Mouse (Mus musculus) midbrain, embryonic 10.5 days (tissue): ENCODE measurements around the gene Zzz3. TPM values are rescaled to one million over a fixed set of nuclear protein-coding genes. Genes with fewer than 3 reads are reported as not detected.

Experiments
- DNase-seq: peaks from one replicate; pipeline ENCODE4 v3.0.0-alpha.2; 2017; ENCODE audit warnings: low spot score
- H3K27ac ChIP-seq: fragments of 300-500 bp; sonication (generic); replicated peaks from 2 replicates; pipeline ENCODE4 v1.5.1; 2016; ENCODE audit warnings: mild to moderate bottlenecking
- H3K27me3 ChIP-seq: fragments of 300-500 bp; sonication (generic); 2 replicates; pipeline ENCODE4 v1.6.1; 2016; ENCODE audit warnings: low read depth, mild to moderate bottlenecking; ENCODE audit not compliant: poor library complexity, severe bottlenecking
- H3K36me3 ChIP-seq: fragments of 300-500 bp; sonication (generic); 2 replicates; pipeline ENCODE4 v1.6.1; 2016; ENCODE audit warnings: mild to moderate bottlenecking, moderate library complexity
- H3K4me1 ChIP-seq: fragments of 300-500 bp; sonication (generic); 2 replicates; pipeline ENCODE4 v1.6.1; 2016
- H3K4me3 ChIP-seq: fragments of 300-500 bp; sonication (generic); 2 replicates; pipeline ENCODE4 v1.5.1; 2016; ENCODE audit warnings: mild to moderate bottlenecking, moderate library complexity
- H3K9me3 ChIP-seq: fragments of 300-500 bp; sonication (generic); replicated peaks from 2 replicates; pipeline ENCODE4 v1.6.1; 2016; ENCODE audit warnings: mild to moderate bottlenecking
- WGBS: fragments of 180-500 bp; shearing (Covaris S2); methylation state at CpG from one replicate; pipeline ENCODE4 v1.1.7; 2016; 5-methylcytosine and 5-hydroxymethylcytosine counted together
- polyA plus RNA-seq: library from polyadenylated mRNA; unstranded; fragments of >200 nt; fragmentation: Nextera tagmentation; extraction: Ambion mirVana; gene quantifications from 2 replicates; pipeline ENCODE4 v1.2.1, GENCODE M21; 2016

The Zzz3 gene
- polyA plus RNA-seq, 1 experiment from 2014 or later = 53.3 TPM

DNA sequence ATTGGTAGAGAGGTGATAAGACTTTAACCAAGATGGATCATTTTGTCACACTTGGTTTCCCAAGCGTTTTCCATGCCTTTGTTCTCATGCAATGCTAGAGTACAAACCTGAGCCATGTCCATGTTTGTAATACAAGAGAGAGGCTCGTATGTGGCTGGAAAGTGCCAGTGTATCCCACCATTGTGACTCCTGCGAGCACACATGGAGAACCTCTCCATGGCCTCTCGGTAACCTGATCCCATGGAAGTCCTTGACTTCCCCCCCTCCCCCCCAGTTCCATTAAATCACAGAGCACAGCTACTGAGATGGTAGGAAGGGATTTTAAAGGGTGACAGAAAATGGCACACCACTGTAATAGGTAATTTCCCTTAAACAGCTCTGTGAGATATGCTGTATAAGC lies 65.5 kb downstream of the Zzz3 start:
- WGBS = 75% methylated on average over 4 of the region's 4 CpGs

DNA sequence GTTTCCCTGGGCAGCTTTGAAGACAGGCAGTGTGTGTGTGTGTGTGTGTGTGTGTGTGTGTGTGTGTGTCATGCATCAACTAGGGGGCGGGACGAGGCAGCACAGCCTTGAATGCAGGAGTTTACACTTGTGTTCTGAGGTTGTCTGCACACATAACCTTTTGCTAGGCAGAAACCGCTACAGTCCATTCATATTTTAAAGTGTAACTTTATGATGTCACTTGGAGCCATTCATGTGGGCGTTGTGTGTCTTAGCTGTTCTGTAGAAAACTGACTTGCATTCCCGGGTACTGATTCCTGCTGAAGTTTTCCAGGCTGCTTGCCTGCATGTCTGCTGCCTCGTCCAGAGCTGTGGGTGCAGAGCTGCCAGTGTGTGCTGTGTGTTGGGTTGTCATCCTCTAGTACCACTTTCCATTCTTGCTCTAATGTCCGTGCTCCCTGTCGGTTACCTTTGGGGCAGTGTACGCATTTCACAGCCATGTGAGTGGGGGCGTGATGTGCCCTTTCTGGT lies 66.8 kb downstream of the Zzz3 start:
- peaks cover 53% of the 10 kb centered on the region for H3K36me3 ChIP-seq
- H3K27ac ChIP-seq = no peak overlapping the region
- no peak overlapping the region for H3K4me3 ChIP-seq
- no peaks in the 10 kb centered on the region for H3K4me1 ChIP-seq
- WGBS = 95% methylated on average over 10 of the region's 10 CpGs
- H3K27me3 ChIP-seq = no peaks in the 10 kb centered on the region
- no peaks in the 10 kb centered on the region for H3K9me3 ChIP-seq
- no peak for DNase-seq

More for the DNA sequence above, 65.5 kb downstream of the Zzz3 start:
- Histone ChIP-seq H3K27me3 (no peaks in the 10 kb centered on the region), H3K4me3 (no peak overlapping the region), H3K27ac (no peak overlapping the region), H3K4me1 (no peaks in the 10 kb centered on the region), H3K36me3 (peaks cover 65% of the 10 kb centered on the region), H3K9me3 (no peaks in the 10 kb centered on the region)
- DNase-seq = no peak

DNA sequence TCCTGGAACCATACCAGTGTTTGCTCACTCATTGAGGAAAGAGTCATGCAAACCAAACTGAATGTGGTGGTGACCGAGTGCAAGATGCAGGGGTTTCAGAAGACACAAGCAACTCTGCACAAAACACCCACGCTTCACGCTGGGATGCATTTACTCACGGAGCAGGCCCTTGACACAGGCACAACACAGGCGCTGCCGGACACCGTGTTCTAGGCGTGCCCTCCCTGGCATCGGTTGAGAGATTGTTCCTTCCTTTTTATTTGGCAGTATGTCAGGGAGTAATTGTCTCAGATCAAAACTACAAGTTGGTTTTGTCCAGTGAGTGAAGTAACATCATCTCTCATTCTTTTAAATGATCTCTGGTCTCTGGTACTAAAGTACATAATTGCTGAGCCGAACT lies 67.6 kb downstream of the Zzz3 start:
- 96% methylated on average over 10 of the region's 10 CpGs for WGBS
- Histone ChIP-seq H3K27ac (no peak overlapping the region), H3K27me3 (no peaks in the 10 kb centered on the region), H3K9me3 (no peaks in the 10 kb centered on the region), H3K4me3 (no peak overlapping the region), H3K4me1 (no peaks in the 10 kb centered on the region), H3K36me3 (peaks cover 44% of the 10 kb centered on the region)
- DNase-seq = no peak

DNA sequence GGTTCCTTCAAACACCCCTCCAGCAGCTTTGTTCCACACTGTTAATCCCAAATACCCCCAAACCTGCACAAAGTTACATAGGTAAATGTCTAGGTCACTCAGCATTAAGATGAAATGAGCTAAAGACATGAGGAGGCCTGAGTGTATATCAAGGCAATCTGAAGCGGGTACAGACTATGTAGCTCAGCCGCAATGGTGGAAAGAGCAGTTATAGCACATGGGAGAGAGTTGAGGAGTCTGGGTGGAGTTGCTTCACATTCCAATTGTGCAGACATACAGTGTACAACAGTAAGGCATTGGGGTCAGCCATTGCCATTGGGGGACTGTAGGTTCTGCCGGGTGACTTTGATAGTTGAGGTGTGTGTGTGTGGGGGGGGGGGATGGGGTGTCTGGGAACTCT lies 69.2 kb downstream of the Zzz3 start:
- Histone ChIP-seq H3K36me3 (peaks cover 32% of the 10 kb centered on the region), H3K9me3 (no peaks in the 10 kb centered on the region), H3K4me1 (no peaks in the 10 kb centered on the region), H3K27me3 (no peaks in the 10 kb centered on the region), H3K27ac (no peak overlapping the region), H3K4me3 (no peak overlapping the region)
- DNase-seq = no peak
- 85% methylated on average over 3 of the region's 3 CpGs for WGBS

DNA sequence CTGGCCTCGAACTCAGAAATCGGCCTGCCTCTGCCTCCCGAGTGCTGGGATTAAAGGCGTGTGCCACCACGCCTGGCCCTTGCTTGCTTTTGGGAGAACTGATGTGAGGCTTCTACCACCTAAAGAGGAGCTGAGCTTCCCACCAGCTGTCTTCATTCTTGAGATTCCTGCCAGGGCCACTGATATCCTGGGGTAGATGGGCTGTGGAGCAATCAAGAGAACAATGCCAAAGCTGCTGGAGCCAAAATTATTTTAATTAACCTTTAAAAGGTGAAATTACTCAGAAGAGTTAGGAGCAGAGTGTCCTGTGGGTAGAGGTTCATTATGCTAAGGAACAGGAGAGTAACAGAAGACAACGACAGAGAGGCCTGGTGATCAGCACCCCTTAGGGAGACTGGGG lies 70.1 kb downstream of the Zzz3 start:
- no peaks in the 10 kb centered on the region for H3K9me3 ChIP-seq
- peaks cover 27% of the 10 kb centered on the region for H3K36me3 ChIP-seq
- no peaks in the 10 kb centered on the region for H3K27me3 ChIP-seq
- DNase-seq = no peak
- 92% methylated on average over 6 of the region's 6 CpGs for WGBS
- H3K4me1 ChIP-seq = no peaks in the 10 kb centered on the region
- no peak overlapping the region for H3K27ac ChIP-seq
- no peak overlapping the region for H3K4me3 ChIP-seq

DNA sequence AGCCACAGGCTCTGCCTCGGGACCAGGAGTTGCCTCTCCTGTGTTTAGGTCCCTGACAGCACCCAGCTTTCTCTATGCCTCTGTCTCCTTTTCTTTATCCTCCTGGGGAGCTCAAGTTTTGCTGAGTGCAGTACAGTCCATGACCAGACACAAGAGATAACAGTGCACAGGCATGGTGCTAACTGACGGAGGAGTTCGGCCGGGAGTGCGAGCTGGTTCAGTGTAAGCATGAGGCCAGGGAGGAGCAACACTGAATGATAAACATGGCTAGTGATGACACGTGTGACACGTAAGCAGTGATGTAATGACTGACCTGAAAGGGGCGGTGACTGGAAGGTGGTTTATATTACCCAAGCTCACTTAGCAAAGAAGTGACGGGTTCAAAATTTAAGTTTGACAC lies 71.6 kb downstream of the Zzz3 start:
- Histone ChIP-seq H3K4me1 (no peaks in the 10 kb centered on the region), H3K4me3 (no peak overlapping the region), H3K27me3 (no peaks in the 10 kb centered on the region), H3K36me3 (peaks cover 13% of the 10 kb centered on the region), H3K27ac (no peak overlapping the region), H3K9me3 (no peaks in the 10 kb centered on the region)
- 95% methylated on average over 9 of the region's 9 CpGs for WGBS
- DNase-seq = no peak

DNA sequence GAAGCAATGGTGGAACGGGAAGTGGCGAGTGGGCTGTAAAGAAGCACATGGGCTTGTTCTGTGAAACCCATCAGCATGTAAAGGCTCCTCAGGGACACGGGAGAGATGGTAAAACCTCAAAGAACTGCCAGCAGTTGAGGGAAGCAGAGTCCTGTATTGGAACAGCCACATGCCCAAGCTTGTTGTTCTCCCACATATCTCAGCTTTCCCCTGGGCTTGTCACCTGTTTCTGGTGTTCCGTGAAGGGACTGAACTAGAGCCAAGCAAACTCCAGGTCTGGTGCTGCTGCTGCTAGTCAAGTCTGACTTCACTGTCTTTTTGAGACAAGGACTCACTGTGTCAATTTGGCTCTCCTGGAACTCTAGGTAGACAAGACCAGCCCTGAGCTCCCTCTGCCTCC lies 72.0 kb downstream of the Zzz3 start:
- Histone ChIP-seq H3K4me1 (no peaks in the 10 kb centered on the region), H3K27me3 (no peaks in the 10 kb centered on the region), H3K9me3 (no peaks in the 10 kb centered on the region), H3K36me3 (peaks cover 8% of the 10 kb centered on the region), H3K27ac (no peak overlapping the region), H3K4me3 (no peak overlapping the region)
- no peak for DNase-seq
- 85% methylated on average over 4 of the region's 4 CpGs for WGBS

DNA sequence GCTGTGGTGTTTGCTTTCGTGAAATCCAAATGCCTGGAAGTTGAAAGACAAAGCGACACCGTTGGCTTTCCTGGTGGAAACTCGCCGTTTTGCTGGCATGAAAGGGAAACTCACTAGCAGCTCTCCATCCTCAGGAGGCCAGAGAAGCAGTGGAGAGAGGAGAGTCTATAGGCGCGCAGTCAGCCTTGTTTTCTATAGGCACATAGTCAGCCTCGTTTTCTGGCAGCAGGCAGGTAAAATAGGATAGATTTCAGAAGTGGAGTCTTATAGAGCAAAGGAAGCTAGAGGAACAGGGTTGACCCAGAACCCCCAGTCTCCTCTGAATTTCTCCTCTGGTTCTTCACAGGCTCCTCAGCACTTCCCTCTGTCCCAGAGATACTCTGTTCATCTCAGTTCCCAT lies 72.8 kb downstream of the Zzz3 start:
- Histone ChIP-seq H3K27me3 (no peaks in the 10 kb centered on the region), H3K36me3 (peaks cover 1% of the 10 kb centered on the region), H3K27ac (no peak overlapping the region), H3K9me3 (no peaks in the 10 kb centered on the region), H3K4me1 (no peaks in the 10 kb centered on the region), H3K4me3 (no peak overlapping the region)
- DNase-seq = no peak
- 88% methylated on average over 8 of the region's 8 CpGs for WGBS

DNA sequence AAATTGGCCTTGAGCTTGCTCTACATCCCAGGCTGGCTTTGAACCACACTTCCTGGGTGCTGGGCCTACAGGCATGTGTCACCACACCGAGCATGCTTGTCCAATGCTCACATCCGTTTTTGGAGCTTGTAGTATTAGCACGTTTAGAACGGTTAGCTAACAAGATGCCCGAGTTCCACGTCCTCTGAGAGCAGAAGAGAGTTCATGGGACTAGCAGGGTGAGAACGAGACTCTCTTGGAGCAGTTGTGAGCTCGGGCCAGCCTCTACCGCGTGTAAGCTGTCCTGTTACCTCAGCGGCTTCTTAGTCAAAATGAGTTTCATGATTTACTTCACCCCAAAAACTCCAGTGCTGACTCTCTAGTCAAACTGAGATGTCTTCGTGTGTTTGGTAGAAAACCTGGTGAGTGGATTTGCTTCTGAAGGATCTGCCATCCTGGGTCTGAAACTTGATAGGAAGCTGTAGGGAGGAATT lies 73.3 kb downstream of the Zzz3 start:
- Histone ChIP-seq H3K27me3 (no peaks in the 10 kb centered on the region), H3K36me3 (no peaks in the 10 kb centered on the region), H3K4me3 (no peak overlapping the region), H3K27ac (no peak overlapping the region), H3K4me1 (no peaks in the 10 kb centered on the region), H3K9me3 (no peaks in the 10 kb centered on the region)
- no peak for DNase-seq
- WGBS = 89% methylated on average over 12 of the region's 12 CpGs

DNA sequence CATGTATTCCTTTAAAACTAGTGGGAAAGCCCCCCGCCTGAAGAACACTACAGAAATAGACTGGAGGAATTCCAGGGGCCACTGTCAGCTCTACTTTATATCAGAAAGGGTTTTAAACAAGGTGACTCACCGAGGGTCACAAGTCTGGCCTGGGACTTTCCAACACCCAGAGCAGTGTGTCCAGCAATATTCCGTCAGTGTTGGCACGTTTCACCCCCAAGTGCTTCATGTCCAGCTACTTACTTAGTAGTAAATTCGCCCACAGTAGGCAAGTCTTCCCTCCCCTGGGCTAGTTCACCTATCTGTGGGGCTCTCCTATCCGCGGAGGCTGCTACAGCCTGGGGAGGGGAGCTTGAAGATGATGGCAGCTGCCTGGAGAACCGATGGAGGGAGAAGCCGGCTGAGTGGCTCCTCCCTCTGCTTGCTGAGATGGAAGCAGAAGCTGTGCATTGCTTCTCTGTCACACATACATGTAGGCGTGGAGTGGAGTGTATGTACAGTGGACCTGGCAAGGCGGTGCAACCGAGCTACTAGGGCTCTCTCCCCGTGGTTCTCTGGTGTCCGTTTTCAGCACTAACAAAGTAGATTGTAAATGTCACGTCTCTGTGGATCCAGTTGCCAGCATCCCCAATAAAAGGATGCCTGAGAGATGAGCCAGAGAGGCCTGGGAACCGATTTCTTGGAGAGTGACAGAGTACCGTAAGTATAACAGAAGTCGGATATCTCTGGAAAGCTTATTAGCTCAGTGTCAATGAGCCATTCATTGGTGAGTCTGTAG lies 74.3 kb downstream of the Zzz3 start:
- H3K4me1 ChIP-seq = no peaks in the 10 kb centered on the region
- H3K9me3 ChIP-seq = no peaks in the 10 kb centered on the region
- H3K27me3 ChIP-seq = no peaks in the 10 kb centered on the region
- no peaks in the 10 kb centered on the region for H3K36me3 ChIP-seq
- H3K4me3 ChIP-seq = no peak overlapping the region
- 79% methylated on average over 18 of the region's 18 CpGs for WGBS
- no peak for DNase-seq
- H3K27ac ChIP-seq = no peak overlapping the region

DNA sequence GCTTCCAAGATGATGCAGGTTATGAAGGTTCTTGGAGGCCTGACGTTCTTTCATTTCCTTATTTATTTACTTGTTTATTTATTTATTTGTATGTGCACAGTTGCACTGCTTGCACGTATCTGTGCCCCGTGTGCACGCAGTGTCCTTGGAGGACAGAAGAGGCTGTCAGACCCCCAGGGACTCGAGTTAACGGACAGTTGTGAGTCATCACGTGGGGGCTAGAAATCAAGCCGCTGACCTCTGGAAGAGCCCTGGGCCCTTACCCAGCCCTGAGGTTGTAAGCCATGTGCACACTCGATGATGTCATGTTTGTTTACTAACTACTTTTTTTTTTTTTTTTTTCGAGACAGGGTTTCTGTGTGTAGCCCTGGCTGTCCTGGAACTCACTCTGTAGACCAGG lies 75.1 kb downstream of the Zzz3 start:
- no peak overlapping the region for H3K4me3 ChIP-seq
- no peaks in the 10 kb centered on the region for H3K36me3 ChIP-seq
- 92% methylated on average over 10 of the region's 10 CpGs for WGBS
- H3K27me3 ChIP-seq = no peaks in the 10 kb centered on the region
- no peak for DNase-seq
- H3K4me1 ChIP-seq = no peaks in the 10 kb centered on the region
- no peak overlapping the region for H3K27ac ChIP-seq
- H3K9me3 ChIP-seq = no peaks in the 10 kb centered on the region

DNA sequence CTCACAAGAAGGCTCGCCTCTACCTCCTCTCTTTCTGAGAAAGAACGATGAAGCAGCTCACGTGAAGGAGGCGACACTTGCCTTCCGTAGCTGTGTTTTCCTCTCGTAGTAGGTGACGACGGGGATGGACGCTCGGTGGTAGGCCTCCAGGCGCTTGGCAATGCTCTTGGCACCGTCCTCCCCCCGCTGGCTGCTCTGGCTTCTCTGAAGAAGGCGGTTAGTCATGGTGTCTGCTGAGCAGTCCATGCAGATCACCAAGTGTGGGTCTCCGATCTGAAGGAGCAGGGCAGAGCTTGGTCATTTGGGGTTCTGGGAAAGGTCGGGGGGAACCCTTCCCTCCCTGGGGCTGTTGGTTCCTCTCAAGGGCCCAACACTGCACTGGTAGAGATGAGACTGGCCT lies 77.4 kb downstream of the Zzz3 start:
- DNase-seq = no peak
- no peaks in the 10 kb centered on the region for H3K27me3 ChIP-seq
- H3K27ac ChIP-seq = no peak overlapping the region
- H3K9me3 ChIP-seq = no peaks in the 10 kb centered on the region
- peaks cover 9% of the 10 kb centered on the region for H3K4me1 ChIP-seq
- WGBS = 89% methylated on average over 16 of the region's 16 CpGs
- H3K36me3 ChIP-seq = no peaks in the 10 kb centered on the region
- no peak overlapping the region for H3K4me3 ChIP-seq

DNA sequence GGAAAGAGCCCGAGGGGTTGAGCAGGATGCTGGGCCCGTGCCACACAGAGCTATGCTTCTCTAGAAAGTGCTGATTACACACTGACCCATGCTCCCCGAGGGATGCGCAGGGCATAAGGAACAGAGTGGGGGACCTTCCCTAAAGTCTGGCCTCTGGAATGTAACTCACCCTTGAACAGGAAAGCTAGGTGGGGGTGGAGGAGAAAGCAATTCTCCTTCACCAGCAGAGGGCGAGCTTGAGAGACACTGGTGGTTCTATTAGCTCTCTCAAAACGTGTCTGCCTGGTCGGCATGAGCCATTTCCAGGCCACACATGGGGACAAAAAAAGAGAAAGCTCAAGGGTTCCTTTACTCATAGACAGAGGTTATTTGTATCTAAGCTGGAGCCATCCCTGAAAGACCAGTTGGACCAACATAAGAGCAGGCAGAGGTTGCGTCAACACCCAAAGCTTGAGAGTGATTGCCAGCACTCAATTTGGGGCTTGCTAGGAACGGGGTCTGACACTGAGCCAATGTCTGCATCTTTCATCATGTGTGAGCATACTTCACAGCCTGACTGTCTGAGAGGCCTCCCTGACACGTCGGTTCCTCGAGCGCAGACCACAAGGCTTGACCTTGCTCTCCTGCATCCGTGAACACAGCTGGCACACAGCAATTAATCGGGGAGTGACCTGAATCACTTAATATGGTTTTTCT lies 79.5 kb downstream of the Zzz3 start:
- Histone ChIP-seq H3K4me1 (peaks cover 24% of the 10 kb centered on the region), H3K27ac (no peak overlapping the region), H3K9me3 (no peaks in the 10 kb centered on the region), H3K36me3 (no peaks in the 10 kb centered on the region), H3K27me3 (no peaks in the 10 kb centered on the region), H3K4me3 (no peak overlapping the region)
- peak; percentile 57 for DNase-seq
- 63% methylated on average over 15 of the region's 15 CpGs for WGBS
